13 mouse cellular contexts compared by ENCODE assay signal in genomic region chr8:8647319-8647718, GRCm38 (mm10). TPM values are rescaled to one million over a fixed set of nuclear protein-coding genes. Genes with fewer than 3 reads are reported as not detected.
DNase-seq lines count a peak whose midpoint lies in the region; ATAC-seq and TF ChIP-seq lines count a peak whose summit lies in the region.
"Had no signal": no experiment of that assay in that cellular context is flagged by ENCODE, and none has a peak within 500 bp of the region (broad histone marks: within the 10 kb centered on the region; RNA-seq: fewer than 3 reads in every experiment).

No protein-coding gene starts in this region.

- no peak overlapping the region for H3K4me3 ChIP-seq in intestine, postnatal 0 days (ENCODE audit: low read depth, low read length)
- H3K4me3 ChIP-seq in intestine, embryonic 16.5 days (ENCODE audit: low read length) = no peak overlapping the region
- no peak overlapping the region for H3K4me3 ChIP-seq in embryonic facial prominence, embryonic 15.5 days (replicated peaks)
- H3K4me3 ChIP-seq in intestine, embryonic 15.5 days (replicated peaks) = no peak overlapping the region

- H3K27ac ChIP-seq in intestine, postnatal 0 days (ENCODE audit: low read depth, low read length) = no peak overlapping the region
- no peak overlapping the region for H3K27ac ChIP-seq in intestine, embryonic 16.5 days (ENCODE audit: low read length)
- H3K27ac ChIP-seq in embryonic facial prominence, embryonic 15.5 days (replicated peaks) = peak overlapping the region; percentile 63; the same call in 1 of the 2 replicates
- no peak overlapping the region for H3K27ac ChIP-seq in intestine, embryonic 15.5 days
- H3K27ac ChIP-seq: liver, embryonic 14.5 days had no signal

- H3K4me1 ChIP-seq in intestine, postnatal 0 days (replicated peaks; ENCODE audit: control insufficient read depth, insufficient read depth, low read length) = peaks cover 13% of the 10 kb centered on the region
- peaks cover 19% of the 10 kb centered on the region for H3K4me1 ChIP-seq in intestine, embryonic 16.5 days (ENCODE audit: control insufficient read depth, insufficient read depth, low read length)
- H3K4me1 ChIP-seq in embryonic facial prominence, embryonic 15.5 days = peaks cover 50% of the 10 kb centered on the region
- H3K4me1 ChIP-seq in intestine, embryonic 15.5 days (replicated peaks) = 0 out of 2 replicates have a peak, but pooled peaks cover 6% of the 10 kb centered on the region

- peak; percentile 57 for TF ChIP-seq CTCF in intestine, postnatal 0 days (IDR thresholded peaks at IDR 0.05; ENCODE audit: low read depth)

- H3K9me3 ChIP-seq in intestine, postnatal 0 days (ENCODE audit: control insufficient read depth) = no peaks in the 10 kb centered on the region
- no peaks in the 10 kb centered on the region for H3K9me3 ChIP-seq in intestine, embryonic 16.5 days (ENCODE audit: control insufficient read depth, low read length)
- no peaks in the 10 kb centered on the region for H3K9me3 ChIP-seq in embryonic facial prominence, embryonic 15.5 days (replicated peaks)
- no peaks in the 10 kb centered on the region for H3K9me3 ChIP-seq in intestine, embryonic 15.5 days

- ATAC-seq in intestine, postnatal 0 days = no peak
- no peak for ATAC-seq in intestine, embryonic 16.5 days
- ATAC-seq in embryonic facial prominence, embryonic 15.5 days (ENCODE audit: insufficient number of reproducible peaks, low FRiP score, low TSS enrichment, low read depth) = peak; percentile 52; the same call in 1 of the 2 replicates
- no peak for ATAC-seq in intestine, embryonic 15.5 days

- DNase-seq in retina, embryonic 14.5 days (ENCODE audit: low spot score) = peak; percentile 38
- no peak for DNase-seq in retina, postnatal 1 day
- no peak for DNase-seq in adrenal gland, adult 2 months
- DNase-seq: adrenal gland, postnatal 14 days; cerebellum, adult 11 months; heart, postnatal 36 days; kidney, adult 18-20 months; thymus, postnatal 4 days had no signal

- H3K36me3 ChIP-seq in intestine, postnatal 0 days (ENCODE audit: control insufficient read depth, insufficient read depth) = no peaks in the 10 kb centered on the region
- no peaks in the 10 kb centered on the region for H3K36me3 ChIP-seq in intestine, embryonic 16.5 days (ENCODE audit: control insufficient read depth, insufficient read depth, low read length)
- H3K36me3 ChIP-seq in embryonic facial prominence, embryonic 15.5 days = 0 out of 2 replicates have a peak, but pooled peaks cover 3% of the 10 kb centered on the region
- no peaks in the 10 kb centered on the region for H3K36me3 ChIP-seq in intestine, embryonic 15.5 days

- 60% methylated on average over 3 of the region's 3 CpGs for WGBS in intestine, postnatal 0 days
- WGBS in intestine, embryonic 16.5 days = 65% methylated on average over 3 of the region's 3 CpGs
- WGBS in embryonic facial prominence, embryonic 15.5 days = 35% methylated on average over 3 of the region's 3 CpGs
- WGBS in intestine, embryonic 15.5 days = 64% methylated on average over 3 of the region's 3 CpGs

- no peaks in the 10 kb centered on the region for H3K27me3 ChIP-seq in intestine, postnatal 0 days (replicated peaks; ENCODE audit: control insufficient read depth, insufficient read depth, low read length)
- no peaks in the 10 kb centered on the region for H3K27me3 ChIP-seq in intestine, embryonic 16.5 days (replicated peaks; ENCODE audit: control insufficient read depth, insufficient read depth, low read length)
- no peaks in the 10 kb centered on the region for H3K27me3 ChIP-seq in embryonic facial prominence, embryonic 15.5 days
- no peaks in the 10 kb centered on the region for H3K27me3 ChIP-seq in intestine, embryonic 15.5 days (replicated peaks)

- H3K9ac ChIP-seq in intestine, postnatal 0 days (ENCODE audit: low read depth, low read length) = no peak overlapping the region
- H3K9ac ChIP-seq in intestine, embryonic 16.5 days (ENCODE audit: low read depth, low read length) = no peak overlapping the region
- H3K9ac ChIP-seq in embryonic facial prominence, embryonic 15.5 days = no peak overlapping the region
- H3K9ac ChIP-seq in intestine, embryonic 15.5 days = no peak overlapping the region
- H3K9ac ChIP-seq: liver, embryonic 14.5 days had no signal

- H3K4me2 ChIP-seq in intestine, postnatal 0 days (replicated peaks; ENCODE audit: low read depth) = no peak overlapping the region
- no peak overlapping the region for H3K4me2 ChIP-seq in intestine, embryonic 16.5 days (ENCODE audit: low read depth, low read length)
- no peak overlapping the region for H3K4me2 ChIP-seq in embryonic facial prominence, embryonic 15.5 days (replicated peaks)
- H3K4me2 ChIP-seq in intestine, embryonic 15.5 days (replicated peaks) = no peak overlapping the region

RNA-seq across cellular contexts. Expression of gene Efnb2, which starts 13.7 kb away (rescaled TPM):
- polyA plus RNA-seq in intestine, postnatal 0 days (2015; fragmentation: Nextera tagmentation; extraction: Ambion mirVana) = 6.7 and 7.6 TPM in 2 replicates
- polyA plus RNA-seq in intestine, embryonic 16.5 days (2015; fragmentation: Nextera tagmentation; extraction: Ambion mirVana) = 4.9 and 8.6 TPM in 2 replicates
- 27.1 and 30.6 TPM in 2 replicates for polyA plus RNA-seq in embryonic facial prominence, embryonic 15.5 days (2015; fragmentation: Nextera tagmentation; extraction: Ambion mirVana)
- total RNA-seq in adrenal gland, adult 2 months (2021) = 10 to 100 TPM; 15.1 to 18.0 TPM
- polyA plus RNA-seq in adrenal gland, adult 2 months (2012; rRNA removed) = 17.5 and 23.9 TPM in 2 replicates
- polyA plus RNA-seq in intestine, embryonic 15.5 days (2015; fragmentation: Nextera tagmentation; extraction: Ambion mirVana) = 14.1 TPM in 2 replicates

RNA-seq across cellular contexts. Expression of gene Arglu1, which starts 43.0 kb away (rescaled TPM):
- polyA plus RNA-seq in intestine, postnatal 0 days (2015; fragmentation: Nextera tagmentation; extraction: Ambion mirVana) = 67.4 and 78.2 TPM in 2 replicates
- 66.3 and 68.9 TPM in 2 replicates for polyA plus RNA-seq in intestine, embryonic 16.5 days (2015; fragmentation: Nextera tagmentation; extraction: Ambion mirVana)
- polyA plus RNA-seq in embryonic facial prominence, embryonic 15.5 days (2015; fragmentation: Nextera tagmentation; extraction: Ambion mirVana) = 140 and 144 TPM in 2 replicates
- total RNA-seq in adrenal gland, adult 2 months (2021) = 10 to 100 TPM; 56.6 to 59.4 TPM
- polyA plus RNA-seq in adrenal gland, adult 2 months (2012; rRNA removed) = 29.7 and 31.6 TPM in 2 replicates
- polyA plus RNA-seq in intestine, embryonic 15.5 days (2015; fragmentation: Nextera tagmentation; extraction: Ambion mirVana) = 107 and 121 TPM in 2 replicates
